Mouse (Mus musculus) layer of hippocampus, adult 2 months (tissue): ENCODE measurements around the gene Plb1. TPM values are rescaled to one million over a fixed set of nuclear protein-coding genes. Genes with fewer than 3 reads are reported as not detected.

Experiments used
- DNase-seq, 2 experiments: peaks; one replicate each; pipeline ENCODE4 v3.0.0; 2022; ENCODE audit warnings: low spot score in 2 of 2
- H3K27ac ChIP-seq: fragments of 200-600 bp; 2 replicates; pipeline ENCODE4 v1.8.1; 2022
- H3K4me3 ChIP-seq: fragments of 200-600 bp; 2 replicates; pipeline ENCODE4 v1.8.1; 2022; ENCODE audit warnings: mild to moderate bottlenecking
- CTCF ChIP-seq: fragments of 200-600 bp; conservative IDR thresholded peaks from 2 replicates; pipeline ENCODE4 v1.8.1; 2022; ENCODE audit warnings: antibody characterized with exemption, mild to moderate bottlenecking, moderate library complexity
- total RNA-seq, 2 experiments: library from RNA; stranded (reverse); gene quantifications; 2 replicates each; pipeline ENCODE4 v1.2.3; 2021

Plb1 gene
- total RNA-seq, 2 experiments from 2014 or later, result 1.3 to 1.7 TPM

- DNase-seq, result peak; percentile 21 to 34
Observed at GRCm38 (mm10) chr5:32390295-32390694, 157.8 kb downstream of the Plb1 start.

GRCm38 (mm10) chr5:32392281-32392680 is 159.8 kb downstream of the Plb1 start:
- DNase-seq, result no peak
- Histone ChIP-seq H3K4me3 (no peak overlapping the region), H3K27ac (no peak overlapping the region)
- no peak for TF ChIP-seq CTCF

More at GRCm38 (mm10) chr5:32390295-32390694, 157.8 kb downstream of the Plb1 start:
- TF ChIP-seq CTCF, result no peak
- peak overlapping the region; percentile 43; the same call in 1 of the 2 replicates for H3K27ac ChIP-seq
- no peak overlapping the region for H3K4me3 ChIP-seq

DNA sequence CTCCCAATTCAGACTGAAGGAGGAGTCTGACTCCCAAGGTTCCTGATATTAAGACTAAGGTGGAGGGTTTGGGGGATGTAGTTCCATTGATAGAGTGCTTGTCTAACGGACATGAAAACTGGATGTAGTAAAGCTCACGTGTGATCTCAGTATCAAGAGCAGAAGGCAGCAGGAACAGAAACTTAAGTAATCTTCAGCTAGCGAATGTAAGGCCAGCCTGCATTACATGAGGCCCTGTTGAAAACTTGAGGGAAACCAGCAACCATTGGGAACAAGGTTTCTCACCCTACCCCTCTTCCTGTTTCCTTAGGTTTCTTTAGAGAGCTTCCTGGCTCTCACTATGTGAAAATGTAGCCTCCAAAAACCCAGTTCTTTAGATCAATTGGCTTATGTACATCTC is 162.1 kb downstream of the Plb1 start:
- DNase-seq, result no peak
- no peak for TF ChIP-seq CTCF
- Histone ChIP-seq H3K4me3 (no peak overlapping the region), H3K27ac (no peak overlapping the region)

- H3K4me3 ChIP-seq, result no peak overlapping the region
- no peak for DNase-seq
- no peak overlapping the region for H3K27ac ChIP-seq
- no peak for TF ChIP-seq CTCF
Observed at GRCm38 (mm10) chr5:32395101-32395892, 162.8 kb downstream of the Plb1 start.

GRCm38 (mm10) chr5:32397719-32398118 is 165.2 kb downstream of the Plb1 start:
- Histone ChIP-seq H3K27ac (no peak overlapping the region), H3K4me3 (no peak overlapping the region)
- no peak for TF ChIP-seq CTCF
- no peak for DNase-seq

- Histone ChIP-seq H3K4me3 (no peak overlapping the region), H3K27ac (no peak overlapping the region)
- TF ChIP-seq CTCF, result no peak
- no peak for DNase-seq
Observed at GRCm38 (mm10) chr5:32400926-32401325, 168.4 kb downstream of the Plb1 start.

DNA sequence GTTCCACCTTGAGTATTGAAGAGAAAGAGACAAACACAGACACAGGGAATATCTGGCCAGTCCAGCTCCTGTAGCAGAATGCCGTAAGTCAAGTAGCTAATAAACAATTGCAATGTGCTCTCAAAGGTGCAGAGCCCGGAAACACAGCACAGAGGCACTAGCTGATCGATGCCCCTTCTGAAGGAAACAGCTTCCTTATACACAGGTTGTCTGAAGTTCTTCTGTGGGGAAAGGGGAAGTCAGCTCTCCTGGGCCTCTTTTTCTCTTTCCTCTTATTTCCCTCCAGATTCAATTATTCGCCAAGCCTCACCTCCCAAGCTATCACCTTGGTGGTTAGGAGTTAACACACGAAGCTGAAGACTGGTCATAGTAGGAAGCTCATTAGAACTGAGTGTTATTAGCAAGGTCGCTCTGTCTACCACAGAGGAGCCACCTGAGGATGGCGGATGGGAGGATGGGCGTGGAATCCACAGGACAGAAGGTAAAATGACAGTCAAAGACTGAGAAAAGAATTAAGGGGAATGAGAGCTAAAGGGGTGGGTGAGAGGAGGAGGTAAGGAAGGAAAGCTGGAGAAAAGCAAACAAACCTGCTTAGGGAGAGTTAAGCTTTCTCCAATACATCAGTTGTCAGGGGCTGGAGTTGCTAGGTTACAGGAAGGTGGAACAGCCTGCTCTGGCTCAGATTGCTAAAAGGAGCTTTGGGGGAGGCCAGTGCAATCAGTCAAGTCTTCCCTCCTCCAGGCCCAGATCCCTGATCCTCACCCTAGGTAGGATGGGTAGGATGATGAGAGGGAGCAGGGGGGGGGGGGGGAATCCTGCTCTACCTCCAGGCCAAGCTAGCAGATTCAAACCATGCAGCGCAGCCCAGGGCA is 170.8 kb downstream of the Plb1 start:
- H3K27ac ChIP-seq, result peak overlapping the region; percentile 75
- DNase-seq, result peak in 1 of 2 experiments; percentile 26
- TF ChIP-seq CTCF, result no peak
- no peak overlapping the region for H3K4me3 ChIP-seq

DNA sequence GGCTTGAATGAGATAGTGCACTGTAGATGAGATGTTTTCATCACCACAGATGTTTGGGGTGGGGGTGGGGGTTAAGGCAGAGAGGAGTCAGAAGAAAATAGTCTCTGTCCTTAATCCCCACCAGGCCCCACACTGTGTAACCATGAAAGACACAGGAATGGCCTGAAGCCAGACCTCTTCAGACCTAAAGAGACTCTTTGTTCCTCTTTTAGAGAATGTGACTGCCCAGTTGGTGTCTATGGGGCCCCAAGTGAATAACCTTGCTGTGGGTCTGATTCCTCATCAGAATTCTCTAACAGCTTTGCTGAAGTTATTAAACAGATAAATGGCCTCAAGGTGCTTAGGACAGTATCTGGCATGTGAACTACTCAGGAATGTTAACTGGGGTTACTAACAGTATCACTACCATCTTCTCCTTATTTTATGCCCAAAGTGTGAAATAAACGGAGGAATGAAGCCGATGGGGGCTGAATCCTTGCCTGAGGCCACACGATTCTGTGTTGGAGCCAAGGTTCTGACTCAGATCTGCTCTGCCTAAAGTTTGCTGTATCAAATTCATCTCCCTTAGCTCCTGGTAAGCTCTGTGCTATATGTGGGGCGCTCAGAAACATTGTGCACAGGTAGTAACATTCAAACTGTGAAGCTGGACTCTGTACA is 172.8 kb downstream of the Plb1 start:
- H3K4me3 ChIP-seq, result no peak overlapping the region
- H3K27ac ChIP-seq, result no peak overlapping the region
- DNase-seq, result no peak
- no peak for TF ChIP-seq CTCF

DNA sequence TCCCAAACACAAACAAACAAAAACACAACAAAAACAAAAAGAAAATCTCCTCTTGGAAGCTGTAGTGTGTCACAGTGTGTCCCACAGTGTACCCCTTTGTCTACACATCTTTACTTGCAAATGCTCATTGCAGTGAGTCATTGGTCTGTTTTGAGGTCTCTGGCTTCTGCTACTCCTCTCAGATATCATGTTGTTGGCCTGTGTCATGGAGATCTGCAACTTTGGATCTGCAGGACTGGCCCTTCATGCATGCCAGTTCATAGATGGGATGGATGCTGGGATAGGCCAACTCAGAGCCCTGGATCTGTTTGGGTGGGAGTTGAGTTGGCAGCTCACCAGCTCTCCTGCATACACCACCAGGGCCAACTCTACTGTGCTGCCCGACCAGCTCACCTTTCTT is 176.3 kb downstream of the Plb1 start:
- DNase-seq, result no peak
- Histone ChIP-seq H3K27ac (no peak overlapping the region), H3K4me3 (no peak overlapping the region)
- no peak for TF ChIP-seq CTCF

- no peak for TF ChIP-seq CTCF
- H3K4me3 ChIP-seq, result no peak overlapping the region
Observed at GRCm38 (mm10) chr5:32409747-32410146, 177.2 kb downstream of the Plb1 start.

DNA sequence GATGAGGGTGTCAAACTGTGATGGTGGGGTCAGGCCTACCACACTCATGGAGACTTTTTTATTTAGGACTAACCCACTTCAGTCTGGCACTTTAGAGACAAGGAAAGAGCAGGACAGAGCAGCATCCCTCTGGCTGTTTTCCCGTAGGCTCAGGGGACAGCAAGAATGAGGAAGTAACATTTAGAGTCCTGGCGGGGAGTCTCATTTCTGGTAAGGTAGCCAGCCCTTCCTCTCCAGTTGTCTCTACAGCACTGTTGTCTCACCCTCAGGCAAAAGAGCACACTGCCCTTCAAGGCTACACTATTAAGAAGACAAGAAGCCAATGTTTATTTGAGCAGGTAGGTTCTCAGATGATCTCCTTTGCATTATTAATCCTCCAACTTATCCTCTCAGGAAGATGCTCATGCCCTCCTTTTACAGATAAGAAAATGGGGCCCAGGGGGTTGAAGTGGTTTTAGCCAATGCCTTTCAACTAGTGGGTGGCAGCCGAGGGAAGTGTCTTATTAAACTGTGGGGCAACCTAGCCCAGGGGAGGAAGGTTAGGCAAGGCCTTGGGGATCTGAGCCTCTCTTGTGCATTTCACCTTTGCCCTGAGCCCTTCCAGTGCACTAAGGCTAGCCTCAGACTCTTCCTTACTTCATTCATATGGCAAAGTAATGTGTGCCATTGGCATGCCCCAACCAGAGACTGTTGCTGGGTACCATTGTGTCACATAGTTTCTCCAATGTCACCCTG is 178.6 kb downstream of the Plb1 start:
- no peak for DNase-seq
- TF ChIP-seq CTCF, result no peak
- H3K4me3 ChIP-seq, result no peak overlapping the region
- no peak overlapping the region for H3K27ac ChIP-seq

More at GRCm38 (mm10) chr5:32409747-32410146, 177.2 kb downstream of the Plb1 start:
- no peak for DNase-seq
- H3K27ac ChIP-seq, result no peak overlapping the region
